Mouse (Mus musculus) inflammation-experienced regulatory T-cells, adult 6 months (primary cell): Measurements from ENCODE around the gene Lin7b. TPM values are rescaled to one million over a fixed set of nuclear protein-coding genes. Genes with fewer than 3 reads are reported as not detected.

ENCODE experiments used
- ATAC-seq: one replicate; pipeline ENCODE4 v1.8.0; 2017
- polyA plus RNA-seq, 3 experiments: library from polyadenylated mRNA; unstranded; fragments of 100-300 nt; shearing (Covaris generic); gene quantifications; one replicate each; pipeline ENCODE4 v1.2.1; 2017

Lin7b gene
- polyA plus RNA-seq, 3 experiments from 2014 or later, result not detected

GRCm38 (mm10) chr7:45346905-45347304 is 23.5 kb downstream of the Lin7b start:
- ATAC-seq, result no peak

GRCm38 (mm10) chr7:45343543-45343942 is 26.8 kb downstream of the Lin7b start:
- no peak for ATAC-seq

GRCm38 (mm10) chr7:45342081-45342480 is 28.3 kb downstream of the Lin7b start:
- no peak for ATAC-seq

DNA sequence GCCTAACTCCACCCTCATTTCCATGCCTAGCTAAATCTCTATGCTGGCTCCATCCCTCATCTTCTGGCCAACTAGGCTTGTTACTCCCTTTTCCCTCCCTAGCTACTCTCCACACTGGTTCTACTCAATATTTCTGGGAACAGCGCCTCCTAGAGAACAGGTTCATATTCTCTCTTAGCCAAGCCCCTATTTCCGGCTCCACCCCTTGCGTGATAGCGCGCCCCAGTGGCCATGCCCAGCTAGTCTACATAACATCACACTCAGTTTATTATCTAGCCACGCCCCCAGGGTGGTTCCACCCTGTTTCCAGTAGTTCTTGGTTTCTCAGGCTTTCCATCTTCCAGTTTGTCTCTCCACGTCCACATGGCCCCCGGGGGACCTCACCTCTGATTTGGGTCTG is 29.1 kb downstream of the Lin7b start:
- peak; percentile 84 for ATAC-seq

DNA sequence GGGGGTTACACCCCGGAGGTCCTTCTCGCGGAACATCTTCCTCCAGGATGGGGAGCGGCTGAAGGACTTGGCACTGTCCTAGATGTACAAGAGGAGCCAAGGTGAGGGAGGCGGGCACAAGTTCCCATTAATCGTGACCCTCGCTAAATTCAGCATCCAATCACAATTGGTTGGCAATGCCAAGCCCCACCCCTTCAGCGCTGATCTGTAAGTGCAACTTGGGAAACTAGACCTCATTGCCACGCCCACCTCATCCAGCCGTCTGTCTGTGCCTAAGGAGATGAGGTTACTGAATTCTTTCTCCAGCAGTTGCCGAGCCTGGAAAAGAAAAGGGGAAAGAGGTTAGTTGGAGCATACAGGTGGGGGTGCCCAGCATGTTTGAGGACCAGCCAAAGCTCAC is 29.7 kb downstream of the Lin7b start:
- ATAC-seq, result no peak

- no peak for ATAC-seq
These were observed 30.3 kb downstream of the Lin7b start for GRCm38 (mm10) chr7:45340066-45340442.

DNA sequence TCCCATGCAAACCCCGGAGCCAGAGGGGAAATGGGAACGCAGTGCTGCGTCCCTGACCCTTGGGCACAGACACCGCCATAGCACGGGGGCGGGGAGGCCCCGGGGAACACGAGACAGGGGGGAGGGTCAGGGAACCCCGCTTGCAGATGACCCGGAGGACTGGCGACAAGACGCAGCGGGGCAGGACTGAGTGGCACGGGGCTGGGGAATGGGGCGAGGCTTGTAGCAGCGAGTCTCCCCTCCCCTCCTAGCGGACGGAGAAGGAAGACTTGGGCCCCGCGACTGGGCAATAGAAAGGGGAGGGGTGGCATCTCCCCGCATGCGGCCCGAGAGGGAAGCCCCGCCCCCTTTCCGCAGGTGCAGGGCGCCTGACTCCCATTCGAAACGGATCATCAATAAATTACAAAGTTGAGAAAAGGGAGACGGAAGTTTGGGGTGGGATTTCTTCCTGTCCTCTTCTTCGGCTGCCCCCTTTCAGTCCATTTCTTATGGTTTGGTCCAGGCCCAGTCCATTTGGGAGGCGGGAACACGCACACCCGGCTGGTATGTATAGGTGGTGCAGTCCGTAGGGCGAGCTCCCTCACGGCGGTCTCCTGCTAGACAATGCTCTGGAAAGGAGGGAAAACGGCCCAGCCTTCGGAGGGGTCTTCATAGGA is 30.8 kb downstream of the Lin7b start:
- ATAC-seq, result peak; percentile 20

DNA sequence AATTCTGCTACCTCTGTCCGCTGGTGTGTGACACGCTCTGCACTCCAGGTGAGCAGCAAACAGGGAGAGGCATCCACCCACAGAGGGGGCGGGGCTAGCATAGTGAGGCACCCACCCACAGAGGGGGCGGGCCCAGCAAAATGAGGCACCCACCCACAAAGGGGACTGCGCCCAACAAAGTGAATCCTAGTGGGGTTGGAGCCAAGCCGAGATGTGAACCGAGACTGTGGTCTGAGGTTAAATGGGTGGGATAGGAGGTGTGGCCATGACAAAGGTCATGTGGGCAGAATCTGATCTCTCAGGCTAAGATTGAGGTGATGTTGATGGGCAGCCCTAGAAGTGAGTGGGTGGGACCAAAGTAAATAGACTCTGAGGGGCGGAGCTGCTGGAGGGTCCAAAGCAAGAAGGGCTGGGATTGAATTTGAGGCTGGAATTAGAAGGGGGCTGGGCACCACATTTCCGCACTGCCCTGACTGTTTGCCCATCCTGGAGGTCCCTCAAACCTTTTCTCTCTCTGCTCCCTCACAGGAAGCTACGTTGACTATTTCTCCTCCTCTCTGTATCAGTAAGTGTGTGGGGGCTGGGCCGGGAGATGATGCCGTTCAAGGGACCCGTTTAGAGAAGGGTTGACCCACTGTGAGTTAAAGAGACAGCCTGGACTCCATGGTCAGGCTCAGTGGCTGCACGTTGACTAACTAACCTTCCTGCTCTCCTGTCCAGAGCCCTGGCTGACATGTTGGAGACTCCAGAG is 32.0 kb downstream of the Lin7b start:
- ATAC-seq, result no peak

DNA sequence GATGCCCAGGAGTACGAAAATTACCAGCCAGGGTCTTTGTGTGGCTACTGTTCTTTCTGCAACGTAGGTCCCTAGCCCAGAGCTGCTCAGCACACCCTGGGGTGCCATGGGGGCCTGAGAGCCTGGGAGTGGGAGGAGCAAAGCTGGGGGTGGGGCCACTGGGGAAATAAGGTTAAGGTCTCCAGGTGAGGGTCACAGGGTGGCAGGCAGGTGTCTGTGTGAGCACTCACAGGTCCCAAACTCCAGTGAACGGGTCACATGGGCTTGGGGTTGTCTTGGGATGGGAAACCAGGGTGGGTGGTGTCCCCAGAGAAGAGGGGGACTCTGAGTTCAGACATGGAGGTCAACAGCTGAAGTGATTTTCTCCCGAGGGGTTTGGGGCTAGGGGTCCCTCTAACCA is 32.9 kb downstream of the Lin7b start:
- ATAC-seq, result no peak

GRCm38 (mm10) chr7:45336319-45336718 is 34.1 kb downstream of the Lin7b start:
- no peak for ATAC-seq

GRCm38 (mm10) chr7:45335056-45335455 is 35.3 kb downstream of the Lin7b start, which contains the start of gene Hrc:
Gene Hrc (plus strand): TSS chr7:45335290.
- ATAC-seq, result no peak

GRCm38 (mm10) chr7:45334605-45335004 is 35.8 kb downstream of the Lin7b start:
- ATAC-seq, result no peak

DNA sequence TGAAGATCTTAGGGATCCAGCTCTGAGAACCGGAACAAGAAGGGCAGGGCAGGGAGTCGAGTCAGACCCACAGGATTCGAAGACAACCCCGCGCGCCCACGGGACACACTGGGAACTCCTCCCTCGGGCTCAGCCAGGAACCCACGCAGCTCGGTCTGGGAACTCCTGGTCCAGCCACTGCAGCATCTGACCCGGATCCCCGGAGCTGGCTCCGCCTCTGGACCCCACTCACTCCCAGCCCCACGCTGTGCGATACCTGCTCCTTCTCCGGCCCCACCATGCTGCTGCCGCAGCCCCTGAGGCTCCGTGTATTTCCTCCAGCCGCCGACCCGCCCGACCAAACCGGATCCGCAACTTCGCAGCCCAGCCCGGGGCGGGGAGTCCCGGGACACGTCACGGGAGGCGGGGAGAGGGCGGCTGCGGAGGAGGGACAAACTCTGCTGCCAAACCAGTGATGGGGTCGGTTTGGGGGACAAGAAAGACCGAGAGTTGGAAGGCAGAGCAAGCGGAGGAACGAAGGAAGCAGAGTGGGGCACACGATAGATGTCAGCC is 36.9 kb downstream of the Lin7b start, which contains the start of gene Trpm4:
TSS of gene Trpm4 (minus strand) at position 350 of the 552 bp plus-strand sequence.
- peak; percentile 88 for ATAC-seq

- ATAC-seq, result peak; percentile 38
These were observed 37.5 kb downstream of the Lin7b start for GRCm38 (mm10) chr7:45332685-45333425.

GRCm38 (mm10) chr7:45331502-45331901 is 38.9 kb downstream of the Lin7b start:
- ATAC-seq, result no peak

- ATAC-seq, result no peak
These were observed 41.4 kb downstream of the Lin7b start for GRCm38 (mm10) chr7:45328841-45329475.

DNA sequence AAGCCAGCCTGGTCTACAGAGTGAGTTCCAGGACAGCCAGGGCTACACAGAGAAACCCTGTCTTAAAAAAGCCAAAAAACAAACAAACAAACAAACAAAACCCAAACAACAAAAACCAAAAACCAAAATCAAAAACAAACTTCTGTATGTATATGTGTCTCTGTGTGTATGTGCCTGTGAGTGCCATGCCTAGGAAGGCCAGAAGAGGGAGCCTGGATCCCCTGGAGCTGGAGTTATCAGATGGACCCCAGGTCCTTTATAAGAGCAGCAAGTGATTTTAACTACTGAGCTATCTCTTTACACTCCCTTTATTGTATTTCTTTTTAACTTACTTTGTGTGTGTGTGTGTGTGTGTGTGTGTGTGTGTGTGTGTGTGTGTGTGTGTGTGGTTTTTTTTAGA is 44.6 kb downstream of the Lin7b start:
- no peak for ATAC-seq

DNA sequence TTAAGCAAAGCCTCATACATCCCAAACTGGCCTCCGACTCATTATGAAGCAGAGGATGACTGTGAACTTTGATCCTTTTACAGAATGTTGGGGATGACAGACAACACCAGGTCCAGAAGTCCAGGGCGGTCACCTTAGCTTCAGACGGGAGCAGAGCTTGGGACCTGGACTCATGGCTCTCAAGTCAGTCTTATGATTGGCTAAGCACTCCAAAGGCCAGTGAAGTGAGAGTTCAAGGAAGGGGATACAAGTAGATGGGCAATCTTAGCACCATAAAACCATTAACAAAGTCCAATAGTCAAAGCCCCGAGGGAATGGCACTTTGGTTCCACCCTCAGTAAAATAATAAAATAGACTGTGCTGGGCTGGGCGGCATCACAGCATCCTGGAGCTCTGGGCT is 47.3 kb downstream of the Lin7b start:
- no peak for ATAC-seq

GRCm38 (mm10) chr7:45322245-45322644 is 48.1 kb downstream of the Lin7b start:
- ATAC-seq, result no peak
